ENCODE assay signal across 42 mouse cellular contexts in genomic region chr5:65916930-65917329, GRCm38 (mm10). TPM values are rescaled to one million over a fixed set of nuclear protein-coding genes. Genes with fewer than 3 reads are reported as not detected.
"Had no signal": no experiment of that assay in that cellular context is flagged by ENCODE, and none has a peak within 500 bp of the region (broad histone marks: within the 10 kb centered on the region; RNA-seq: fewer than 3 reads in every experiment).

No protein-coding gene starts in this region.

- H3K27ac ChIP-seq: limb, embryonic 10.5 days; limb, embryonic 12.5 days; limb, embryonic 13.5 days; limb, embryonic 15.5 days; liver, embryonic 12.5 days; liver, embryonic 13.5 days; liver, embryonic 14.5 days; liver, embryonic 15.5 days; lung, embryonic 15.5 days; macrophage; midbrain, embryonic 10.5 days; midbrain, embryonic 12.5 days; midbrain, embryonic 13.5 days; midbrain, embryonic 15.5 days had no signal

- H3K4me3 ChIP-seq: limb, embryonic 10.5 days; limb, embryonic 12.5 days; limb, embryonic 13.5 days; limb, embryonic 15.5 days; liver, embryonic 12.5 days; liver, embryonic 13.5 days; liver, embryonic 15.5 days; lung, embryonic 15.5 days; megakaryocyte, embryonic 14.5 days; midbrain, embryonic 10.5 days; midbrain, embryonic 12.5 days; midbrain, embryonic 13.5 days; midbrain, embryonic 15.5 days; myocyte had no signal

- H3K9me3 ChIP-seq: limb, embryonic 10.5 days; limb, embryonic 12.5 days; limb, embryonic 13.5 days; limb, embryonic 15.5 days; liver, embryonic 12.5 days; liver, embryonic 13.5 days; liver, embryonic 15.5 days; lung, embryonic 15.5 days; midbrain, embryonic 10.5 days; midbrain, embryonic 12.5 days; midbrain, embryonic 13.5 days; midbrain, embryonic 15.5 days had no signal

- H3K4me2 ChIP-seq: limb, embryonic 12.5 days; limb, embryonic 13.5 days; limb, embryonic 15.5 days; liver, embryonic 11.5 days; liver, embryonic 12.5 days; liver, embryonic 13.5 days; liver, embryonic 15.5 days; lung, embryonic 14.5 days; lung, embryonic 15.5 days; midbrain, embryonic 11.5 days; midbrain, embryonic 12.5 days; midbrain, embryonic 13.5 days; midbrain, embryonic 15.5 days had no signal

- H3K27me3 ChIP-seq: limb, embryonic 12.5 days; limb, embryonic 13.5 days; limb, embryonic 15.5 days; liver, embryonic 12.5 days; liver, embryonic 13.5 days; liver, embryonic 15.5 days; lung, embryonic 15.5 days; megakaryocyte, embryonic 14.5 days; midbrain, embryonic 12.5 days; midbrain, embryonic 13.5 days; midbrain, embryonic 15.5 days had no signal

- DNase-seq: left cerebral cortex, postnatal 4 days; liver; liver, embryonic 13.5 days; liver, postnatal 0 days; lung, adult 18-20 months; lung, adult 2 months; lung, embryonic 14.5 days; lung, postnatal 10 days; lung, postnatal 14 days; lung, postnatal 36 days; lung, postnatal 4 days; midbrain, embryonic 14.5 days had no signal

- H3K9ac ChIP-seq: limb, embryonic 12.5 days; limb, embryonic 13.5 days; limb, embryonic 15.5 days; liver, embryonic 12.5 days; liver, embryonic 13.5 days; liver, embryonic 14.5 days; liver, embryonic 15.5 days; liver, postnatal 0 days; lung, embryonic 14.5 days; lung, embryonic 15.5 days; midbrain, embryonic 12.5 days; midbrain, embryonic 13.5 days; midbrain, embryonic 15.5 days had no signal

- ATAC-seq: liver, embryonic 12.5 days; liver, postnatal 0 days; lung, postnatal 0 days; midbrain, embryonic 13.5 days; midbrain, embryonic 15.5 days; midbrain, embryonic 16.5 days had no signal

- H3K4me1 ChIP-seq: liver, embryonic 15.5 days had no signal

- H3K36me3 ChIP-seq: limb, embryonic 10.5 days; limb, embryonic 12.5 days; limb, embryonic 13.5 days; limb, embryonic 15.5 days; liver, embryonic 12.5 days; liver, embryonic 13.5 days; liver, embryonic 15.5 days; lung, embryonic 15.5 days; midbrain, embryonic 10.5 days; midbrain, embryonic 12.5 days; midbrain, embryonic 13.5 days; midbrain, embryonic 15.5 days had no signal

RNA-seq across cellular contexts. Expression of gene Chrna9, which starts 17.8 kb away (rescaled TPM):
- total RNA-seq: left cerebral cortex, adult 8-10 months; left cerebral cortex, postnatal 10 days; left cerebral cortex, postnatal 14 days; left cerebral cortex, postnatal 25 days; left cerebral cortex, postnatal 36 days; left cerebral cortex, postnatal 4 days; liver, adult 2 months; megakaryocyte progenitor cell, adult 5-6 weeks; megakaryocyte, adult 5-6 weeks; megakaryocyte-erythroid progenitor cell, adult 5-6 weeks; midbrain, postnatal 0 days; monocyte, adult 5-6 weeks had no signal
- polyA plus RNA-seq: liver, adult 2 months; liver, embryonic 11.5 days; liver, embryonic 12.5 days; liver, embryonic 13.5 days; liver, embryonic 14.5 days; liver, embryonic 15.5 days; liver, postnatal 0 days; lung, embryonic 14.5 days; lung, postnatal 0 days; macrophage; midbrain, embryonic 11.5 days; midbrain, embryonic 12.5 days; midbrain, embryonic 13.5 days; midbrain, embryonic 14.5 days; midbrain, embryonic 15.5 days; midbrain, embryonic 16.5 days; midbrain, postnatal 0 days; myocyte had no signal
